Mouse (Mus musculus) ovary, postnatal 10 days (tissue): ENCODE measurements at regions not wholly inside any gene's neighbourhood (a gene's known extent, or its start where the extent isn't known, plus 50 kb on each side); places are given as distances from the start of the nearest gene placed in this dataset.

Experiments
- DNase-seq: peaks from one replicate; pipeline ENCODE4 v3.0.0; 2022; ENCODE audit warnings: low spot score

- no peak for DNase-seq
Measured at GRCm38 (mm10) chr4:142367774-142368173, 128.6 kb upstream of the Kazn start.

- DNase-seq = no peak
Measured at GRCm38 (mm10) chr4:142362071-142362470, 122.9 kb upstream of the Kazn start.

GRCm38 (mm10) chr4:142358866-142359265, 119.7 kb upstream of the Kazn start:
- DNase-seq = no peak

- no peak for DNase-seq
Measured at GRCm38 (mm10) chr4:142355387-142355786, 116.2 kb upstream of the Kazn start.

- no peak for DNase-seq
Measured at GRCm38 (mm10) chr4:142353526-142353925, 114.3 kb upstream of the Kazn start.

- DNase-seq = no peak
Measured at GRCm38 (mm10) chr4:142351831-142352230, 112.6 kb upstream of the Kazn start.

GRCm38 (mm10) chr4:142350986-142351385, 111.8 kb upstream of the Kazn start:
- DNase-seq = no peak

GRCm38 (mm10) chr4:142348910-142349309, 109.7 kb upstream of the Kazn start:
- DNase-seq = no peak

- no peak for DNase-seq
Measured at GRCm38 (mm10) chr4:142342482-142343206, 103.4 kb upstream of the Kazn start.

GRCm38 (mm10) chr4:142341305-142341704, 102.1 kb upstream of the Kazn start:
- DNase-seq = no peak

- DNase-seq = no peak
Measured at GRCm38 (mm10) chr4:142340057-142340456, 100.9 kb upstream of the Kazn start.

GRCm38 (mm10) chr4:142337701-142338100, 98.5 kb upstream of the Kazn start:
- DNase-seq = no peak

- DNase-seq = no peak
Measured at GRCm38 (mm10) chr4:142336943-142337342, 97.7 kb upstream of the Kazn start.

- DNase-seq = no peak
Measured at GRCm38 (mm10) chr4:142334084-142334483, 94.9 kb upstream of the Kazn start.

GRCm38 (mm10) chr4:142330599-142330998, 91.4 kb upstream of the Kazn start:
- no peak for DNase-seq

- no peak for DNase-seq
Measured at GRCm38 (mm10) chr4:142329600-142329999, 90.4 kb upstream of the Kazn start.

GRCm38 (mm10) chr4:142326511-142326910, 87.3 kb upstream of the Kazn start:
- no peak for DNase-seq

GRCm38 (mm10) chr4:142321209-142321863, 82.1 kb upstream of the Kazn start:
- no peak for DNase-seq

- DNase-seq = no peak
Measured at GRCm38 (mm10) chr4:142310282-142310681, 71.1 kb upstream of the Kazn start.

- no peak for DNase-seq
Measured at GRCm38 (mm10) chr4:142308271-142308670, 69.1 kb upstream of the Kazn start.

GRCm38 (mm10) chr4:142307321-142307720, 68.1 kb upstream of the Kazn start:
- no peak for DNase-seq

- DNase-seq = no peak
Measured at GRCm38 (mm10) chr4:142306076-142306475, 66.9 kb upstream of the Kazn start.

- no peak for DNase-seq
Measured at GRCm38 (mm10) chr4:142303374-142304020, 64.3 kb upstream of the Kazn start.
